Mouse (Mus musculus) left cerebral cortex, adult 2 months (tissue): ENCODE measurements around the gene Plekhm2. TPM values are rescaled to one million over a fixed set of nuclear protein-coding genes. Genes with fewer than 3 reads are reported as not detected.

ENCODE experiments used
- DNase-seq, 2 experiments: peaks; one replicate each; pipeline ENCODE4 v3.0.0; 2021 to 2022; ENCODE audit warnings: low spot score in 2 of 2, mixed read lengths in 1 of 2; ENCODE audit errors: extremely low spot score in 1 of 2
- H3K27ac ChIP-seq: fragments of 200-600 bp; 2 replicates; pipeline ENCODE4 v1.8.1; 2022
- H3K4me3 ChIP-seq: fragments of 200-600 bp; 2 replicates; pipeline ENCODE4 v1.8.1; 2022
- CTCF ChIP-seq: fragments of 200-600 bp; IDR thresholded peaks from 2 replicates; pipeline ENCODE4 v1.8.1; 2022; ENCODE audit warnings: antibody characterized with exemption, mild to moderate bottlenecking, moderate library complexity
- intact Hi-C: fragments of 180-260 bp; cut with DNase I; formaldehyde crosslinking; loops from one replicate; pipeline ENCODE4 v1.15.1; 2025
- total RNA-seq, 2 experiments: library from RNA; stranded (reverse); gene quantifications; 2 replicates each; pipeline ENCODE4 v1.2.3; 2021

The Plekhm2 gene
- total RNA-seq, 2 experiments from 2014 or later, result 90.1 to 94.2 TPM

DNA sequence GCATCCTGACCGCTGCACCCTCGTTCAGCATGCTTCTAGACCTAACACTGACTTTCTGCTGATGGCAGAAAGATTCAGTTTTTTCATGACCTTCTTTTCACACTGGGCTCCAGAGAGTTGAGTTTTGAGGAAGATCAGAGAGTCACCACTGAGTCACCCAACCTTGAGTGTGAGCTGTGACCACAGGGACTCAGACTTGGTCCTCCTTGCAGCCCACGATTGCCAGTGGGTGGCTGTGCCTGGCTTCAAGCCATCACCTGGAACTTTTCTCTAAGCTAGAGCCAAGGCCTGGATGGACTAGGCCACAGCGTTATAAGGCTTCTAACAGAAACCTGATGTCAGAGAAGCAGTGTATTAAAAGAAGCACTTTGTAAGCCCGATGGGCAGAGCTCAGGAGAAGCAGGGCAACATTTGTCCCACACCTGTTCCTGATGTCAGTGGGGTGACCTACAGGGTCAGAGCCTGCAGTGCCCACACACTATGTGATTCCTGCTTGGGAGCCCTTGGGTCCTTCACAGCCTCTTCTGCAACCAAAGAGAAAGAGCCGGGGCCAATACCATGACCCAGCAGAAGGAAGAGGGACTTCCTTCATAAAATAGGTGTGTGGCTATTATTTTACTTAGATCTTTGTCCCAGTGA lies 5.7 kb downstream of the Plekhm2 start:
- Histone ChIP-seq H3K27ac (no peak overlapping the region), H3K4me3 (no peak overlapping the region)
- no peak for DNase-seq
- TF ChIP-seq CTCF, result no peak
- intact Hi-C loops, result no loop called here

GRCm38 (mm10) chr4:141656932-141657331 lies 7.8 kb downstream of the Plekhm2 start:
- H3K27ac ChIP-seq, result no peak overlapping the region
- intact Hi-C loops, result no loop called here

GRCm38 (mm10) chr4:141655908-141656608 lies 8.6 kb downstream of the Plekhm2 start:
- Histone ChIP-seq H3K27ac (0 out of 2 replicates have a peak overlapping the region, but pooled peaks have one; percentile 13), H3K4me3 (no peak overlapping the region)
- intact Hi-C loops, result no loop called here
- no peak for TF ChIP-seq CTCF
- DNase-seq, result peak in 1 of 2 experiments; percentile 40

More at GRCm38 (mm10) chr4:141656932-141657331, 7.8 kb downstream of the Plekhm2 start:
- no peak for TF ChIP-seq CTCF
- no peak for DNase-seq
- no peak overlapping the region for H3K4me3 ChIP-seq

- no peak for TF ChIP-seq CTCF
Observed at GRCm38 (mm10) chr4:141654509-141654908, 10.2 kb downstream of the Plekhm2 start.

DNA sequence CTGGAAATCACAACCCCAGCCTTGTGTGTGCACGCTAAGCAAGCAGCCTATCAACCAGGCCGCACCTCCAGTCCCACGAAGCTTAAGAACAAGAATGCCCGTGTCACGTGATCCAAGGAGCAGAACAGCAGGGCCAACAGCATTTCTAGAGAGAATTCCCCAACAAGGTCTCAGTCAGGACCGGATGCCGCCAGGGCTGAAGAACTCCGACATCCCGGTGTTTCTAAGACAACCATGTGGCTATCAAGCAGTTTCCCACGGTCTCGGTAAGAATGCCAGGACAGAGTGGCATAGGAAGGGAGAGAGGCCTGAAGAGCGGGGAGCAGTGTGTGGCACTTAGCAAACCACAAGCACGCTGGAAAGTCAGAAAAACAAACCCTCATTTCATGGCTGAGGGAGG lies 10.9 kb downstream of the Plekhm2 start:
- intact Hi-C loops, result no loop called here
- no peak for DNase-seq
- H3K27ac ChIP-seq, result no peak overlapping the region
- no peak overlapping the region for H3K4me3 ChIP-seq
- TF ChIP-seq CTCF, result no peak

More at GRCm38 (mm10) chr4:141654509-141654908, 10.2 kb downstream of the Plekhm2 start:
- DNase-seq, result no peak
- intact Hi-C loops, result no loop called here
- H3K27ac ChIP-seq, result no peak overlapping the region
- no peak overlapping the region for H3K4me3 ChIP-seq

- Histone ChIP-seq H3K4me3 (no peak overlapping the region), H3K27ac (no peak overlapping the region)
- intact Hi-C loops, result no loop called here
- no peak for DNase-seq
- no peak for TF ChIP-seq CTCF
Observed at GRCm38 (mm10) chr4:141653044-141653443, 11.7 kb downstream of the Plekhm2 start.

- no peak for TF ChIP-seq CTCF
- Histone ChIP-seq H3K27ac (no peak overlapping the region; the same call in 1 of the 2 replicates), H3K4me3 (no peak overlapping the region)
- no peak for DNase-seq
- intact Hi-C loops, result no loop called here
Observed at GRCm38 (mm10) chr4:141651944-141652343, 12.8 kb downstream of the Plekhm2 start.

- no peak for DNase-seq
- Histone ChIP-seq H3K4me3 (no peak overlapping the region), H3K27ac (no peak overlapping the region)
- intact Hi-C loops, result no loop called here
- no peak for TF ChIP-seq CTCF
Observed at GRCm38 (mm10) chr4:141651286-141651685, 13.4 kb downstream of the Plekhm2 start.

- no peak for TF ChIP-seq CTCF
- no peak for DNase-seq
- Histone ChIP-seq H3K4me3 (no peak overlapping the region), H3K27ac (no peak overlapping the region; the same call in 1 of the 2 replicates)
- intact Hi-C loops, result no loop called here
Observed at GRCm38 (mm10) chr4:141649244-141649643, 15.5 kb downstream of the Plekhm2 start.

- intact Hi-C loops, result no loop called here
- TF ChIP-seq CTCF, result no peak
- DNase-seq, result no peak
- H3K27ac ChIP-seq, result no peak overlapping the region
- no peak overlapping the region for H3K4me3 ChIP-seq
Observed at GRCm38 (mm10) chr4:141648262-141648661, 16.4 kb downstream of the Plekhm2 start.

GRCm38 (mm10) chr4:141647187-141647586 lies 17.5 kb downstream of the Plekhm2 start:
- Histone ChIP-seq H3K27ac (no peak overlapping the region), H3K4me3 (no peak overlapping the region)
- DNase-seq, result no peak
- no peak for TF ChIP-seq CTCF
- intact Hi-C loops, result no loop called here

DNA sequence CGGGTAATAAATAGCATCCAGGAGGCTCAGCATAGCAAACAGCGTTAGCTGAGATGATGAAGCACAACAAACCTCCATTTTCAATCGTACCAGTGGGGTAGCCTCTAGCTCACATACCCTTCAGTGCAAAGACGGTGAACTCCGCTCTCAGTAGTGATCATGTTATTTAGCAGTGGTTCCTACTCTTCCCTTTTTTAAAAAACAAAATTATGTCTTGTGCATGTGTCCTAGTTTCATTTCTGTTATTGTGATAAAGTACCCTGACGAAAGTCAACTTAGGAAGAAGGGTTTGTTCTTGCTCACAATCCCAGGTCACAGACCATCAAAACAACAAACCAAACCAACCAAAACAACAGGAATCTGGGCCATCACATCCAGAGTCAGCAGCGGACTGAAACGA lies 18.7 kb downstream of the Plekhm2 start:
- no peak for TF ChIP-seq CTCF
- Histone ChIP-seq H3K27ac (no peak overlapping the region), H3K4me3 (no peak overlapping the region)
- intact Hi-C loops, result no loop called here
- no peak for DNase-seq
